Mouse (Mus musculus) brain, embryonic 14.5 days (tissue): Measurements from ENCODE around the gene Nrxn1.

Experiments used
- CTCF ChIP-seq: fragments of 200-500 bp; IDR thresholded peaks from 2 replicates; pipeline ENCODE4 v1.5.1; 2012; ENCODE audit warnings: inconsistent platforms, mild to moderate bottlenecking, moderate library complexity, borderline replicate concordance; ENCODE audit not compliant: insufficient read depth, insufficient read length; ENCODE audit errors: extremely low read depth
- POLR2A ChIP-seq: fragments of 200-500 bp; IDR thresholded peaks from 2 replicates; pipeline ENCODE4 v1.6.1; 2012; ENCODE audit warnings: mild to moderate bottlenecking, inconsistent platforms, borderline replicate concordance; ENCODE audit not compliant: poor library complexity, insufficient read depth, insufficient read length, severe bottlenecking; ENCODE audit errors: extremely low read depth

DNA sequence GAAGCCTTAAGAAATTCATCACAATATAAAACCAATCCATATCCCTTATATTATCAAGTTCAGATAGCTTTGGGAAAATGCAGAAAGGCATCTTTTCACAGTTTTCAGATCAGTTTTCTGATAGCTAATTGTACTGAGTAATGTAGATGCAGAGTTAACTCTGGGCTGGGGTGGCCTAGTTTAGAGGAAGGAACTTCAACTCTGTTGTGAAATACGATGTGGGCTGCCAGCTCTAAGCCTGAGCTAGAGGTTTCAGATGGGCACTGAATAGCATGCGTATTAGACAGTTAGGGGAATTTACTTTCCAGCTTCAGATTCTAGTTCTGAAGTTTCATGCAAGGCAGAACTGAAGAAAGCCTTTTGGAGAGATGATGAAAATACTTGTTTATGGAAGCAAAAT, 976.6 kb downstream of the Nrxn1 start:
- TF ChIP-seq CTCF: no peak
- no peak for TF ChIP-seq POLR2A
